Mouse (Mus musculus) bone marrow macrophage, adult 2 months (primary cell): Measurements from ENCODE around the gene Gdf10.
A peak's percentile ranks its signal among the peaks of the same experiment; 100 is the strongest.

Experiments used
- CTCF ChIP-seq: IDR thresholded peaks from 2 replicates; pipeline ENCODE4 v1.5.1; 2012; ENCODE audit warnings: low read depth, mild to moderate bottlenecking, low read length, moderate library complexity
- POLR2A ChIP-seq: IDR thresholded peaks from 2 replicates; pipeline ENCODE4 v1.6.1; 2012; ENCODE audit warnings: mild to moderate bottlenecking, low read depth, low read length, borderline replicate concordance

GRCm38 (mm10) chr14:33933778-33934317 is 10.5 kb downstream of the Gdf10 start:
- peak; percentile 37; the same call in 1 of the 2 replicates for TF ChIP-seq CTCF
- no peak for TF ChIP-seq POLR2A
